Mouse (Mus musculus) lung, embryonic 14.5 days (tissue): ENCODE measurements around the gene Ell. TPM values are rescaled to one million over a fixed set of nuclear protein-coding genes. Genes with fewer than 3 reads are reported as not detected.
A peak's percentile ranks its signal among the peaks of the same experiment; 100 is the strongest.
"Not testable (repeated sequence)": the region's sequence is repeated elsewhere in the genome, so short reads cannot be mapped to it uniquely, and the experiment has no call there.

Experiments used
- ATAC-seq: fragments of 200-750 bp; cut with Nextera tagmentation; 2 replicates; pipeline ENCODE4 v1.8.0; 2017; ENCODE audit warnings: mild to moderate bottlenecking, moderate TSS enrichment, moderate library complexity; ENCODE audit not compliant: insufficient read depth
- DNase-seq: peaks from one replicate; pipeline ENCODE4 v3.0.0-alpha.2; 2015
- H3K27ac ChIP-seq: fragments of 300-500 bp; sonication (generic); 2 replicates; pipeline ENCODE4 v1.5.1; 2014; ENCODE audit warnings: low read depth, mild to moderate bottlenecking, moderate library complexity
- H3K27me3 ChIP-seq: fragments of 300-500 bp; sonication (generic); 2 replicates; pipeline ENCODE4 v1.6.1; 2014; ENCODE audit warnings: low read length, control low read depth; ENCODE audit not compliant: insufficient read depth
- H3K36me3 ChIP-seq: fragments of 300-500 bp; sonication (generic); 2 replicates; pipeline ENCODE4 v1.6.1; 2014; ENCODE audit warnings: control low read depth; ENCODE audit not compliant: insufficient read depth
- H3K4me1 ChIP-seq: fragments of 300-500 bp; sonication (generic); 2 replicates; pipeline ENCODE4 v1.6.1; 2014; ENCODE audit warnings: antibody characterized with exemption, control low read depth; ENCODE audit not compliant: insufficient read depth
- H3K4me2 ChIP-seq: fragments of 300-500 bp; sonication (generic); 2 replicates; pipeline ENCODE4 v1.6.1; 2014; ENCODE audit warnings: mild to moderate bottlenecking
- H3K4me3 ChIP-seq: fragments of 300-500 bp; sonication (generic); 2 replicates; pipeline ENCODE4 v1.5.1; 2014; ENCODE audit warnings: low read depth, low read length
- H3K9ac ChIP-seq: fragments of 300-500 bp; sonication (generic); 2 replicates; pipeline ENCODE4 v1.6.1; 2014
- H3K9me3 ChIP-seq: fragments of 300-500 bp; sonication (generic); 2 replicates; pipeline ENCODE4 v1.6.1; 2016; ENCODE audit warnings: low read depth, low read length, control low read depth
- CTCF ChIP-seq: IDR thresholded peaks from 2 replicates; pipeline ENCODE4 v1.5.1; 2016; ENCODE audit warnings: antibody characterized with exemption, low read depth
- WGBS: fragments of 180-500 bp; shearing (Covaris S2); extraction: QIAGEN DNeasy Blood & Tissue Kit; methylation state at CpG from one replicate; pipeline ENCODE4 v1.1.7; 2014; 5-methylcytosine and 5-hydroxymethylcytosine counted together
- polyA plus RNA-seq: library from polyadenylated mRNA; unstranded; fragments of >200 nt; fragmentation: Nextera tagmentation; extraction: Ambion mirVana; gene quantifications from 2 replicates; pipeline ENCODE4 v1.2.1, GENCODE M21; 2014

Ell gene
- polyA plus RNA-seq, 1 experiment from 2014 or later, result 20.0 TPM

DNA sequence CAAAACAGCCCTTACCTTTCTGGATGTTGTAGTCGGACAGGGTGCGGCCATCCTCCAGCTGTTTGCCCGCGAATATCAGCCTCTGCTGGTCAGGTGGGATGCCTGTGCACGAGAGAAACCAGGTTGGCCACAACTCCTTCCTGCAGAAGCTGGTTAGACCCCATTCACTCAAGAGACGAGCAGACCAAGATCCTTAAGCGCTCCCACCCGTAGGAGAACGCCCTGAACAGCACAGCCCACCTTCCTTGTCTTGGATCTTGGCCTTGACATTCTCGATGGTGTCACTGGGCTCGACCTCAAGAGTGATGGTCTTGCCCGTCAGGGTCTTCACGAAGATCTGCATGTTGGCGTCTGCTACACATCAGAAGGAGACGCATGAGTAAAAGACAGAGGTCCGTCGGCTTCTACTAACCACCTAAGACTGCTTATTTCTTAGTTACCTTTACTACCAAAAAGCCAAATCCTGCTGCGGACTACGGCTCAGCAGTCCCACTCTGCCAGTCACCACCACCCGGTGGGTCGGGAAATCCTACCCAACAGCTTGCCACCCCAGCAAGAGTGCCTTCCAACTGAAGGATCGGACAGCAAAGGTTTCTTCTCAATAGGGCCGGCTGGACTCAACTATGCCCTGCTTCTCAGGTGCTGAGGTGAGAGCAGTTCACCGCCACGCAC lies 29.8 kb upstream of the Ell start:
- H3K27me3 ChIP-seq, result no peaks in the 10 kb centered on the region
- DNase-seq (no peak), ATAC-seq (no peak)
- H3K4me3 ChIP-seq, result peak overlapping the region; percentile 99
- H3K36me3 ChIP-seq, result peaks cover 50% of the 10 kb centered on the region
- H3K27ac ChIP-seq, result peak overlapping the region; percentile 97
- H3K4me1 ChIP-seq, result peaks cover 19% of the 10 kb centered on the region
- H3K9ac ChIP-seq, result peak overlapping the region; percentile 96
- peak overlapping the region; percentile 97 for H3K4me2 ChIP-seq
- TF ChIP-seq CTCF, result no peak
- H3K9me3 ChIP-seq, result no peaks in the 10 kb centered on the region
- WGBS, result 8% methylated on average over 25 of the region's 25 CpGs

GRCm38 (mm10) chr8:70510228-70510915 lies 28.9 kb upstream of the Ell start, which contains the start of gene Uba52:
Gene Uba52 (minus strand): TSS chr8:70510801.
- Histone ChIP-seq H3K9ac (peak within 1 kb of the TSS; percentile 96), H3K4me2 (peak within 1 kb of the TSS; percentile 97), H3K27ac (peak within 1 kb of the TSS; percentile 97), H3K36me3 (peaks cover 48% of the 10 kb centered on the region), H3K27me3 (no peaks in the 10 kb centered on the region), H3K4me3 (peak within 1 kb of the TSS; percentile 99), H3K4me1 (peaks cover 19% of the 10 kb centered on the region), H3K9me3 (no peaks in the 10 kb centered on the region)
- DNase-seq (peak; percentile 99), ATAC-seq (peak; percentile 77)
- under 1% methylated on average over 74 of the region's 74 CpGs for WGBS
- TF ChIP-seq CTCF, result no peak

DNA sequence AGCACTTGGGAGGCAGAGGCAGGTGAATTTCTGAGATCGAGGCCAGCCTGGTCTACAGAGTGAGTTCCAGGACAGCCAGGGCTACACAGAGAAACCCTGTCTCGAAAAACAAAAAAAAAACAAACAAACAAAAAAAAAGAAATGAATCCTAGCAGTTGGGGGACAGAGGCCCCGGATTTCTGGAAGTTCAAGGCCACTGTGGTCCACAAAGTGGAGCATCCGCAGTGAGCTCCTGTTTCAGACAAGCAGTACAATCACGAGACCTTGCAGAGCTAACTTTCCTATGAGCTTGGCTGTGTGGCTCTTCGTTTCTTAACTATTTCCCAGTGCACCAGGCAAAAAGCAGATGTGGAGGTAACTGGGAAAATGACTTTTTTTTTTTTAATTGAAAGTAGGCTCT lies 28.1 kb upstream of the Ell start:
- ATAC-seq, result not testable (repeated sequence)

GRCm38 (mm10) chr8:70511770-70512169 lies 27.5 kb upstream of the Ell start:
- H3K4me1 ChIP-seq, result peaks cover 11% of the 10 kb centered on the region; the same call in 1 of the 2 replicates
- H3K27ac ChIP-seq, result no peak overlapping the region
- no peak overlapping the region; the same call in 1 of the 2 replicates for H3K9ac ChIP-seq
- H3K36me3 ChIP-seq, result peaks cover 57% of the 10 kb centered on the region
- WGBS, result 89% methylated on average over 2 of the region's 2 CpGs
- DNase-seq, result no peak
- H3K4me2 ChIP-seq, result peak overlapping the region; percentile 97
- TF ChIP-seq CTCF, result no peak
- H3K9me3 ChIP-seq, result no peaks in the 10 kb centered on the region
- no peak for ATAC-seq
- peak overlapping the region; percentile 99; the same call in 1 of the 2 replicates for H3K4me3 ChIP-seq
- H3K27me3 ChIP-seq, result no peaks in the 10 kb centered on the region

More for the DNA sequence above, 28.1 kb upstream of the Ell start:
- H3K27me3 ChIP-seq, DNase-seq, H3K9me3 ChIP-seq: not testable (repeated sequence)
- Histone ChIP-seq H3K4me3 (peak overlapping the region; percentile 99), H3K27ac (peak overlapping the region; percentile 46; the same call in 1 of the 2 replicates), H3K4me1 (peaks cover 11% of the 10 kb centered on the region; the same call in 1 of the 2 replicates), H3K9ac (peak overlapping the region; percentile 96; the same call in 1 of the 2 replicates), H3K36me3 (peaks cover 52% of the 10 kb centered on the region), H3K4me2 (peak overlapping the region; percentile 97)
- WGBS, result 75% methylated on average over 6 of the region's 6 CpGs

GRCm38 (mm10) chr8:70512253-70512903 lies 26.9 kb upstream of the Ell start:
- DNase-seq (no peak), ATAC-seq (no peak)
- H3K9ac ChIP-seq, result no peak overlapping the region; the same call in 1 of the 2 replicates
- H3K4me1 ChIP-seq, result peaks cover 11% of the 10 kb centered on the region; the same call in 1 of the 2 replicates
- H3K36me3 ChIP-seq, result peaks cover 51% of the 10 kb centered on the region
- no peak for TF ChIP-seq CTCF
- no peak overlapping the region for H3K4me3 ChIP-seq
- H3K4me2 ChIP-seq, result no peak overlapping the region
- H3K9me3 ChIP-seq, result no peaks in the 10 kb centered on the region
- H3K27me3 ChIP-seq, result no peaks in the 10 kb centered on the region
- 92% methylated on average over 11 of the region's 11 CpGs for WGBS
- no peak overlapping the region for H3K27ac ChIP-seq

- WGBS, result 62% methylated on average over 2 of the region's 2 CpGs
- DNase-seq, result no peak
Observed at GRCm38 (mm10) chr8:70513441-70513840, 25.8 kb upstream of the Ell start.

More at GRCm38 (mm10) chr8:70513441-70513840, 25.8 kb upstream of the Ell start:
- Histone ChIP-seq H3K4me3 (no peak overlapping the region), H3K27me3 (no peaks in the 10 kb centered on the region), H3K27ac (no peak overlapping the region), H3K9ac (no peak overlapping the region), H3K9me3 (no peaks in the 10 kb centered on the region), H3K4me1 (peaks cover 11% of the 10 kb centered on the region; the same call in 1 of the 2 replicates), H3K4me2 (no peak overlapping the region), H3K36me3 (peaks cover 45% of the 10 kb centered on the region)
- no peak for ATAC-seq
- TF ChIP-seq CTCF, result no peak
